In genomic region chr4:97776388-97777080, GRCm38 (mm10) we compare ENCODE assay signal across 8 mouse cellular contexts. TPM values are rescaled to one million over a fixed set of nuclear protein-coding genes. Genes with fewer than 3 reads are reported as not detected.
DNase-seq lines count a peak whose midpoint lies in the region; ATAC-seq and TF ChIP-seq lines count a peak whose summit lies in the region.

No protein-coding gene starts in this region.

- no peak for TF ChIP-seq CTCF in bone marrow macrophage, adult 2 months (IDR thresholded peaks at IDR 0.05; ENCODE audit: low read depth, low read length)
- TF ChIP-seq CTCF in olfactory bulb, adult 2 months (IDR thresholded peaks at IDR 0.05; ENCODE audit: insufficient read depth, low read depth, low read length) = no peak

- DNase-seq in kidney, adult 9 months = peak; percentile 43
- no peak for DNase-seq in kidney, postnatal 25 days
- DNase-seq in left cerebral cortex, postnatal 36 days (ENCODE audit: low spot score in 2 of 2) = no peak

- H3K4me1 ChIP-seq in bone marrow macrophage, adult 2 months (ENCODE audit: control insufficient read depth, insufficient read depth, low read length) = peaks cover 23% of the 10 kb centered on the region
- H3K4me1 ChIP-seq in heart, embryonic 14.5 days (ENCODE audit: control insufficient read depth in 2 of 2, insufficient read depth in 2 of 2, low read length in 2 of 2) = peaks cover 0 to 21% of the 10 kb centered on the region in 2 experiments; a peak in 3 of 4 replicates
- H3K4me1 ChIP-seq in limb, embryonic 13.5 days = peaks cover 34% of the 10 kb centered on the region
- H3K4me1 ChIP-seq in olfactory bulb, adult 2 months (ENCODE audit: control insufficient read depth, insufficient read depth, low read length) = peaks cover 7% of the 10 kb centered on the region; the same call in 1 of the 2 replicates

- peak overlapping the region; percentile 72 for H3K4me3 ChIP-seq in bone marrow macrophage, adult 2 months (ENCODE audit: insufficient read depth, low read length)
- peak overlapping the region; percentile 90 to 98 for H3K4me3 ChIP-seq in heart, embryonic 14.5 days (ENCODE audit: control insufficient read depth in 1 of 2, insufficient read depth in 1 of 2, low read depth in 1 of 2, low read length in 2 of 2)
- H3K4me3 ChIP-seq in limb, embryonic 13.5 days = peak overlapping the region; percentile 97
- peak overlapping the region; percentile 50 for H3K4me3 ChIP-seq in olfactory bulb, adult 2 months (ENCODE audit: insufficient read depth, low read depth, low read length)

- no peaks in the 10 kb centered on the region for H3K27me3 ChIP-seq in heart, embryonic 14.5 days (ENCODE audit: control insufficient read depth, insufficient read depth, low read length)
- H3K27me3 ChIP-seq in limb, embryonic 13.5 days = no peaks in the 10 kb centered on the region

- H3K27ac ChIP-seq in bone marrow macrophage, adult 2 months (ENCODE audit: insufficient read depth, low read depth, low read length) = peak overlapping the region; percentile 37; the same call in 1 of the 2 replicates
- peak overlapping the region; percentile 95 to 98 for H3K27ac ChIP-seq in heart, embryonic 14.5 days (replicated peaks in 1 of 2; ENCODE audit: control insufficient read depth in 1 of 2, insufficient read depth in 1 of 2, low read depth in 2 of 2, low read length in 2 of 2)
- H3K27ac ChIP-seq in limb, embryonic 13.5 days = peak overlapping the region; percentile 99
- H3K27ac ChIP-seq in olfactory bulb, adult 2 months (ENCODE audit: insufficient read depth, low read depth, low read length) = peak overlapping the region; percentile 50

- H3K36me3 ChIP-seq in heart, embryonic 14.5 days (ENCODE audit: control insufficient read depth, insufficient read depth, low read length) = no peaks in the 10 kb centered on the region
- H3K36me3 ChIP-seq in limb, embryonic 13.5 days = no peaks in the 10 kb centered on the region

- peak overlapping the region; percentile 82 for H3K4me2 ChIP-seq in heart, embryonic 14.5 days (ENCODE audit: low read length)
- peak overlapping the region; percentile 80 for H3K4me2 ChIP-seq in limb, embryonic 13.5 days (replicated peaks)

- no peak for TF ChIP-seq POLR2A in bone marrow macrophage, adult 2 months (IDR thresholded peaks at IDR 0.05; ENCODE audit: borderline replicate concordance, low read depth, low read length)
- TF ChIP-seq POLR2A in olfactory bulb, adult 2 months (IDR thresholded peaks at IDR 0.05; ENCODE audit: insufficient read depth, low read depth, low read length) = no peak

- H3K9ac ChIP-seq in heart, embryonic 14.5 days (ENCODE audit: low read length) = peak overlapping the region; percentile 99
- peak overlapping the region; percentile 100 for H3K9ac ChIP-seq in limb, embryonic 13.5 days

- ATAC-seq in heart, embryonic 14.5 days (ENCODE audit: insufficient number of reproducible peaks, insufficient read depth, low FRiP score, low read depth) = no peak
- ATAC-seq in limb, embryonic 13.5 days (ENCODE audit: low FRiP score, low read depth) = no peak
- no peak for ATAC-seq in erythroid progenitor cell, adult 5-6 weeks (replicated peaks; ENCODE audit: low FRiP score, poor library complexity, severe bottlenecking)

- no peaks in the 10 kb centered on the region for H3K9me3 ChIP-seq in heart, embryonic 14.5 days (ENCODE audit: control insufficient read depth, low read length)
- no peaks in the 10 kb centered on the region for H3K9me3 ChIP-seq in limb, embryonic 13.5 days

- 1% methylated on average over 10 of the region's 10 CpGs for WGBS in heart, embryonic 14.5 days
- under 1% methylated on average over 10 of the region's 10 CpGs for WGBS in limb, embryonic 13.5 days
- 6% methylated on average over 10 of the region's 10 CpGs for WGBS in olfactory bulb, adult 2 months

- intact Hi-C loops in left cerebral cortex, postnatal 36 days (cut with DNase I) = loop anchor here (5.0 to 10.0 kb wide), 2 partner anchors 192 to 546 kb away; no protein-coding TSS in a partner anchor

RNA-seq across cellular contexts. Expression of gene E130114P18Rik, which starts 1.3 kb away (rescaled TPM):
- not detected in 2 replicates for polyA plus RNA-seq in bone marrow macrophage, adult 2 months (2012; ENCODE audit: insufficient read depth, insufficient read length, missing spikeins)
- polyA plus RNA-seq in heart, embryonic 14.5 days (2014; fragmentation: Nextera tagmentation; extraction: Ambion mirVana) = 0.57 and 0.59 TPM in 2 replicates
- polyA plus RNA-seq in limb, embryonic 13.5 days (2015; fragmentation: Nextera tagmentation; extraction: Ambion mirVana) = 3.7 and 6.3 TPM in 2 replicates
- not detected in 2 replicates for polyA plus RNA-seq in olfactory bulb, adult 2 months (2012; ENCODE audit: insufficient read depth, insufficient read length, low replicate concordance, missing spikeins)
- total RNA-seq in erythroid progenitor cell, adult 5-6 weeks (2015; ENCODE audit: low replicate concordance) = not detected in 2 replicates
- not detected in 2 replicates for total RNA-seq in erythroid progenitor cell, adult 5-6 weeks (2017; ENCODE audit: low replicate concordance)
- total RNA-seq in left cerebral cortex, postnatal 36 days (2021) = 1 to 10 TPM; 5.0 to 5.9 TPM

RNA-seq across cellular contexts. Expression of gene Nfia, which starts 4.0 kb away (rescaled TPM):
- polyA plus RNA-seq in bone marrow macrophage, adult 2 months (2012; ENCODE audit: insufficient read depth, insufficient read length, missing spikeins) = 7.8 and 8.1 TPM in 2 replicates
- 50.9 and 54.3 TPM in 2 replicates for polyA plus RNA-seq in heart, embryonic 14.5 days (2014; fragmentation: Nextera tagmentation; extraction: Ambion mirVana)
- 88.3 and 88.4 TPM in 2 replicates for polyA plus RNA-seq in limb, embryonic 13.5 days (2015; fragmentation: Nextera tagmentation; extraction: Ambion mirVana)
- not detected in 2 replicates for polyA plus RNA-seq in olfactory bulb, adult 2 months (2012; ENCODE audit: insufficient read depth, insufficient read length, low replicate concordance, missing spikeins)
- total RNA-seq in erythroid progenitor cell, adult 5-6 weeks (2015; ENCODE audit: low replicate concordance) = 21.8 and 54.4 TPM in 2 replicates
- total RNA-seq in erythroid progenitor cell, adult 5-6 weeks (2017; ENCODE audit: low replicate concordance) = 2.2 and 2.7 TPM in 2 replicates
- total RNA-seq in left cerebral cortex, postnatal 36 days (2021) = 10 to 100 TPM; 62.9 to 75.3 TPM

Comparison
In these comparisons a context has a peak if more than half of its experiments do, and no peak if none do; other contexts are left out.
1. H3K27ac ChIP-seq: peak in every context shown above with its lines; median percentile 99 in limb, embryonic 13.5 days; 96 in heart, embryonic 14.5 days; 50 in olfactory bulb, adult 2 months; 37 in bone marrow macrophage, adult 2 months.